Mouse (Mus musculus) granulocyte monocyte progenitor cell, adult 5-6 weeks (primary cell): ENCODE results near the gene Cdkn2aip. TPM values are rescaled to one million over a fixed set of nuclear protein-coding genes. Genes with fewer than 3 reads are reported as not detected.

Experiments used
- ATAC-seq: replicated peaks from 2 replicates; pipeline ENCODE4 v1.8.0; 2016; ENCODE audit warnings: mild to moderate bottlenecking, moderate TSS enrichment, inconsistent platforms; ENCODE audit not compliant: poor library complexity, severe bottlenecking
- total RNA-seq, 2 experiments: library from RNA; stranded (forward) in 1 of 2; stranded (reverse) in 1 of 2; fragments of 200-712, 200-1000 nt in 1 of 2; fragments of >200 nt in 1 of 2; fragmentation: Nextera tagmentation in 1 of 2; gene quantifications; 2 replicates each; pipeline ENCODE4 v1.2.3; 2014 to 2017

Cdkn2aip gene
- total RNA-seq (2014; fragmentation: Nextera tagmentation) (13.2 and 13.9 TPM in 2 replicates), total RNA-seq (2017) (19.7 and 26.5 TPM in 2 replicates)

DNA sequence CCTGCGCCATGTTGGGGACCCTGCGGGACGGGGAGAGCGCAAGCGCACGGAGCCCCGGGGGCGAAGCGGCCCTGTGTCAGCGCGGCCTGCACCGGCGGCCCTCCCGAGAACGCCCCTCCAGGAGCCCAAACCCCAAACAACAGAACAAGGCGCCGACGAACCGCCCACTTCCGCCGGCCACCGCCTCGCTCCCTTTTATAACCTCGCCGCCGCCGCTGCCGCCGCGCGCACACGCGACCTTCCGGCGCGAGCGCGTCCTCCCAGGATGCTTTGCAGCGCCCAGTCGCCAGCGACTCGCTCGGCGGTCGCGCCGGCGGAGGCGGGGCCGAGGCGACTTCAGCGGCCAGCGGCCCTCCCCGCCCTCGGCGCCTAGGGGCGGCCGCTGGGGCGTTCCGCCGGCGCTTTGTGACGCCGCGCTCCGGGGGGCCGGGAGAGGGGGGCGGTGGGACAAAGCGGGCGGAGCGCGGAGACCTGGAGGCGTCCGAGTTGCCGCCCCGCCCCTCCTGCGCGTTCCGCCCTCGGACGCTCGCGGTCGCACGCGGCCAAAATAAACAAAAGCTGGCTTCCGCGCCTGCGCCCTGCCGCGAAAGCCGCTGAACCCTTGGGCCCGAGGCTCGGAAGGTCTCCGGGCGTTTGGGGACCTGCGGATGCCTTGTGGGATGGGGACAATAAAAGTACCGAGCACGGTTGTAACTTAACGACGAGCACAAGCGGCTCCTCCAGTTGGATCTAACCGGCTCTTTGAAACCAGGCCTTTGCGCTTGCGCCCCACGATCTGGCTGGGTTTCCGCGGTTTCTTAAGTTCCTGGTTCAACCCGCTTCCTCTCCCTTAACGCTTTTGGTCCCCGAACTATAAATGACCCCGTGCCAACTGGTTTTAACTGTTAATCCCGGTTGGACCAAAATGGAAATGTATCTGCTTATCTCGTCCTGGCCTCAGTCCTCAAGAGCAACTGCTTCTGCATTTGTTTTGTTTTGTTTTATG lies at the start of gene Cdkn2aip:
Gene Cdkn2aip, minus strand, starts transcription at position 172 of the 985 bp plus-strand sequence.
- ATAC-seq, result peak; percentile 76

DNA sequence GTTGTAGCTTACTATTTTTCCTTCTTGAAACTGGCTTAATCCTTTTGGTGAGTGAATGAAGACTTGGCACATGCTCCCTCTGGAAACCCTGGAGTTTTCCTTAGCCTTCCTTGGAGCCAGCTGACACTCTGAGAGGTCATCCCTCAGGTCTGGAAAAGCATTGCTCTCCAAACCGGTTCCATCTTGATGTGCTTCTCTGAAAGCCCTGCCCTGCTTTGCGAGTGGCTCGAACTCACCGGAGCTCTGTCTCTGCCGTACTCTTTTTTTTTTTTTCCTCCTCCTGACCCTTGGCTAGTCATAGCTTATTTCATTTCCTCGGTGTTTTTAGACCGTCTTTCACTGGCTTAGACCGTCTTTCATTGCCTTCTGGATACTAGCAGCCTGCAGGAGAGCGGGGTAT lies 49.5 kb upstream of the Cdkn2aip start:
- ATAC-seq, result no peak

DNA sequence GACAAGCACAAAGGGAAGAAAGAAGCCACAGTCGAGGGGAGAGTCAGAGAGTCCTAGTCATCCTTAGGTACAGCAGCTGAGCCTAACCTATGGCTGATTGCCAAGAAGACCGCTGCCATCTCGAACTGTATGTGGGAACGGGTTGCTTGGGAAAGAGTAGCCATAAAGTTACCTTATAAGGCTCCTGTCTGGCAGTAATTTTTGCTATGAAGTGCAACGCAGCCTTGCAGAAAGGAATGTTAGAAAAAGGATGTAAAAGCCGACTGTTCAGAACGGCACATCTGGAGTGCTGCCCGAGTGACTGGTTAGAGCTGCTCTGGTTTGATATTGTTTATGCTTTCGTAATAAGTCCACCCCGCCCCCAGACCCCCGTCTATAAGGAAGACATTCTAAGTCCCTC lies 47.0 kb upstream of the Cdkn2aip start:
- no peak for ATAC-seq

GRCm38 (mm10) chr8:47760186-47760585 lies 46.5 kb upstream of the Cdkn2aip start:
- ATAC-seq, result no peak

DNA sequence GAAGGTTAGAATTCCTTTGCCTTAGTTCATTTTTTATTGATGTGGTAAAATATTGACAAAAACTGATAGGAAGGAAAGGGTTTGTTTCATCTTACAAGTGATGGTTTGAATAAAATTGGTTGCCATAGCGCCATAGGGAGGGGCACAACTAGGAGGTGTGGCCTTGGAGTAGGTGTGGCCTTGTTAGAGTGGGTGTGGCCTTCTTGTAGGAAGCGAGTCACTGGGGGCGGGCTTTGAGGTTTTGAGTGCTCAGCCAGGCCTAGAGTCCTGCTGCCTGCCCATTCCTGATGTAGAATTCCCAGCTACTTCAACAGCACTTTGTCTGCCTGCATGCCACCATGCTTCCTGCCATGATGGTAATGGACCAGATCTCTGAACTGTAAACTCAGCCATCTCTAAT lies 39.4 kb upstream of the Cdkn2aip start:
- no peak for ATAC-seq

GRCm38 (mm10) chr8:47750096-47750495 lies 36.4 kb upstream of the Cdkn2aip start:
- ATAC-seq, result peak; percentile 52

- ATAC-seq, result no peak
These were observed 35.8 kb upstream of the Cdkn2aip start for GRCm38 (mm10) chr8:47749491-47749890.

DNA sequence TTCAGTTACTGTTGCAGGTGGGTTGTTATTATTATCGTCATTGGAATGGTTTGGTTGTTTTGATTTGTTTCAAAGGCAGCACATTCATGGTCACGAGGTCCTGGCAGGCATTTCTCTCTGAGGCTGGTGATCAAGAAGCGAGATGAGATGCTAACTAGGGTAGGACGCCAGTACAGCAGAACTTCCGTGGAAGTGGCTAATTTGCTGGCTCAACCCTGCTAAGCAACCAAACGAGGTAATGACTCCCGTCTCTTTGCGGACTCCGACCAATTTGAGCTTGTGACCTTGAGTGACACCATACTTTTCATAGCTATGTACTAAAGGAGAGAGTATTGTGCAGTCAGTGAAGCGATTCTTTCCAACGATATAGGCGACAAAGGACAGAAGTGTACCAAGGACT lies 32.6 kb upstream of the Cdkn2aip start:
- no peak for ATAC-seq

DNA sequence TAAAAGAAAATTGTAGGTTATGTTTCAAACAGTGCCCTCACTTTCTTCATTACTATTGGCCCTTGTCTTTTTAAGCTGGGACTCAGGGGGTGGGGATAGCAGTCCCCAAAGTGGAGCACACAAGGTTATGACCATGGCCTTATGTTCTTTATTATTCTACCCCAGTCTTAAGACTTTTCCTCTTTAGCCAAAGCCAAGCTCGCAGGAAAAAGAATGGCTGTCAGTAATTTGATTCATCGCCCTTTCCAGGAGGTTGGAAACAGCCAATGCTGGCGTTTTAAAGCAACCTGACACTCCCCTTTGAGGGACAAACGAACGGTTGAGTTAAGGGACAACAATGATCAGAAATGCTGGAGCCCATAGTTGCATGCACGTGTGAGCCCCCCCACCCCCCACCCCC lies 32.1 kb upstream of the Cdkn2aip start:
- no peak for ATAC-seq

GRCm38 (mm10) chr8:47744803-47745202 lies 31.1 kb upstream of the Cdkn2aip start:
- no peak for ATAC-seq

DNA sequence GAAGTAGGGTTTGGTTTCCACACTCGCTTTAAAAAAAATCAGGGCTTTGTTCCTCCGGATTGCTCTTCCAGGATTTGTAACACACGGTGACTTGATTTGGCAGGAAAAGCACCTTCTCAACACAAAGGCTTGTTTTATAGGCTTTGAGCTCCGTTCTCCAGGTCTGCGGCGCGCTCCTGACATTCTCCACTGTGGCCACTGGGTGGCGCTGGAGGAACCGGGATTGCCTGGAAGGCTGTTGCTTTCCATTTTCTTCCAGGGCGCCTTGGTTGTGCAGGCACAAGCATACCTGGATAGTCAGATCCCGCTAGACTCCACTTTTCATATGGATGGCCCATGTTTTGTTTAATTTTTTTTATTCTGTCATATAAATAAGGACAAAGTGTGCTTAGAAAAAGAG lies 29.7 kb upstream of the Cdkn2aip start:
- ATAC-seq, result peak; percentile 86

- 0 out of 2 replicates have a peak, but pooled peaks have one; percentile 14 for ATAC-seq
These were observed 29.3 kb upstream of the Cdkn2aip start for GRCm38 (mm10) chr8:47742992-47743391.

GRCm38 (mm10) chr8:47742372-47742771 lies 28.6 kb upstream of the Cdkn2aip start:
- no peak for ATAC-seq

DNA sequence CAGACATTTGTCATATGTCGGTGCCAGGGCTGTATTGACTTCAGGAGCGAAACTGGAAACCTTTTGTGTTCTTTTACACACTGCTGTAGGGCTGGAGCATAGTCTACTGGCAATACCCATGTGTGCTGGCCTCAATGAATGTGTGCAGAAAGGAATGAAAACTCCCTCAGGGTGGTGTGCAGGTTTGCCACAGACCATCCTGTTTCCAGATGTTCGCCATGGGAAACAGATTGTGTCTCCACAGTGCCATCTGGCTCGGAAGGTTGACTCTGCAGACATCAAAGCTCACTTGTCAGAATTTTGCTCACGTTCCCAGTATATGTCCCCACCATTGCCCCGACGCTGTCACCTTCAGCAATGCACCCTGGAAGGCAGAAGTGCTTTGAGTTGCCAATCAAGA lies 23.4 kb upstream of the Cdkn2aip start:
- no peak for ATAC-seq

DNA sequence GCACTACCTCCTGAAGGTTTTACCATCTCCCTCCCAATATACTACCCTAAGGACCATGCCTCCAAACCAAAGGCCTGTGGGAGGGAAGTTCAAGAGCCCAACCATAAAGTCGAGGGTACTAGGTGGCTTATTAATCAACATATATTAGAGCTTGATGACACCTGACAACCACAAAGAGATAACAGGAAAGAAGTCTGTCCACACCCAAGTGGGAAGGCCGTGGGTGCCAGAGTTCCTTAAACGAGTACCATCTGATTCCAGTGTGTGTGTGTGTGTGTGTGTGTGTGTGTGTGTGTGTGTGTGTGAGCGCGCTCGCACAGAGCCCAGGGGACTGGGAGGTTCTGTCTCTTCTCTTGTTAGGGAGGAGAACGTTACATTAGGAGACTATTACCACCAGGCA lies 15.6 kb upstream of the Cdkn2aip start:
- ATAC-seq, result no peak

GRCm38 (mm10) chr8:47726945-47727344 lies 13.2 kb upstream of the Cdkn2aip start:
- no peak for ATAC-seq

DNA sequence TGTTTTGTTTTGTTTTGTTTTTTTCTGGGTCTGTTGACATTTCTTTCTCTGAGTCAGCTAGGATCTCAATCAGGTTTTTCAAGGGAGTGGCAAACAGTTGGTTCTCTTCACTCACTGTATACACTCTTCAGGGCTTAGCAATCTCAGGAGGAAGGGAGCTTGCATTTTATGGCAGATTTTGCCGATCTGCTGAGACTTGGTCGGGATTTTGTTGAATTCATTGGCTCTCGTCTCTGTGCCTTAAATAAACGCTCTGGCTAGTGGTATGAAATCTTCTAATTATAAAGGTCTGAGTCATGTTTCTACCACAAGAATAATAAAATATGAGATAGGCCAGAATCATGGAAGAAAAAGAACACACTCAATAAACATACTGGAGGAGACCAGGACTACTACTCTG lies 7.9 kb upstream of the Cdkn2aip start:
- no peak for ATAC-seq

DNA sequence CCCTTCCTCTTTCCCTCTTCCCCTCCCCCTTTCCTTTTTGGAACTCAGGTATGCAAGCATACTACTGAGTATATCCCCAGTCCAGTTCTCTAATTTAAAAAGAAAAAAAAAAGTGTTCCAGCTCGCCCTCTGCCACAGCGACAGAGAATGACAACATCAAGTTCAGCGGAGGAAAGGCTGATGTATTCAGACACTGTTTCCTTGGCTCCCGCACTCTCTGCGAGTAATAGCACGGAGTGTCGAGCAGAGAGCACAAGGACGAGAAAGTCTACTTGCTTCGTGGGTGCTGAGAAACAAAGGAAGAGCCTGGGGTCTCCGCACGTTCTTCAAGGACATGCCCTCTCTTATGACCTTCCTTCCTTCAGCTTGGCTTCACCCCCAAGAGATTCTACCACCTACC lies 4.9 kb upstream of the Cdkn2aip start:
- no peak for ATAC-seq

- ATAC-seq, result peak; percentile 50
These were observed 515 bp downstream of the Cdkn2aip start for GRCm38 (mm10) chr8:47713171-47713663.

GRCm38 (mm10) chr8:47708106-47708505 lies 5.6 kb downstream of the Cdkn2aip start:
- ATAC-seq, result 0 out of 2 replicates have a peak, but pooled peaks have one; percentile 24

GRCm38 (mm10) chr8:47706746-47707145 lies 7.0 kb downstream of the Cdkn2aip start:
- 0 out of 2 replicates have a peak, but pooled peaks have one; percentile 23 for ATAC-seq

GRCm38 (mm10) chr8:47702333-47702732 lies 11.4 kb downstream of the Cdkn2aip start:
- ATAC-seq, result peak; percentile 53
